Comparison of ENCODE assay signal across 9 mouse cellular contexts in genomic region chr2:69955635-69956034, GRCm38 (mm10). TPM values are rescaled to one million over a fixed set of nuclear protein-coding genes. Genes with fewer than 3 reads are reported as not detected.
A peak's percentile ranks its signal among the peaks of the same experiment; 100 is the strongest.
DNase-seq lines count a peak whose midpoint lies in the region; ATAC-seq and TF ChIP-seq lines count a peak whose summit lies in the region.
"Had no signal": no experiment of that assay in that cellular context is flagged by ENCODE, and none has a peak within 500 bp of the region (broad histone marks: within the 10 kb centered on the region; RNA-seq: fewer than 3 reads in every experiment).

No protein-coding gene starts in this region.

- no peak overlapping the region for H3K27ac ChIP-seq in MEL (ENCODE audit: control insufficient read depth, low read depth, low read length)
- H3K27ac ChIP-seq: liver, embryonic 13.5 days had no signal

- no peak overlapping the region for H3K9ac ChIP-seq in MEL (ENCODE audit: control insufficient read depth, low read depth, low read length, poor library complexity, severe bottlenecking)
- H3K9ac ChIP-seq: liver, embryonic 13.5 days had no signal

- no peak for TF ChIP-seq POLR2A in MEL (IDR thresholded peaks at IDR 0.05; ENCODE audit: control insufficient read depth in 1 of 2, insufficient read depth in 1 of 2, low read depth in 1 of 2, low read length in 2 of 2, poor library complexity in 1 of 2)
- no peak for TF ChIP-seq POLR2A in brain, embryonic 14.5 days (IDR thresholded peaks at IDR 0.05; ENCODE audit: borderline replicate concordance, extremely low read depth, insufficient read depth, insufficient read length, poor library complexity, severe bottlenecking)

- TF ChIP-seq CTCF in MEL (IDR thresholded peaks at IDR 0.05 in 2 of 3, conservative IDR thresholded peaks at IDR 0.05 in 1 of 3; ENCODE audit: control insufficient read depth in 1 of 3, insufficient read depth in 1 of 3, low read depth in 2 of 3, low read length in 3 of 3, poor library complexity in 1 of 3, severe bottlenecking in 1 of 3), result peak; percentile 31 to 73 (median 58); a peak in 5 of 6 replicates
- peak; percentile 29; the same call in 1 of the 2 replicates for TF ChIP-seq CTCF in brain, embryonic 14.5 days (IDR thresholded peaks at IDR 0.05; ENCODE audit: borderline replicate concordance, extremely low read depth, insufficient read depth, insufficient read length)

- no peaks in the 10 kb centered on the region for H3K4me1 ChIP-seq in MEL (ENCODE audit: control insufficient read depth in 1 of 2, insufficient read depth in 2 of 2, low read length in 2 of 2)
- H3K4me1 ChIP-seq: liver, embryonic 13.5 days had no signal

- no peak for TF ChIP-seq EP300 in MEL (IDR thresholded peaks at IDR 0.05; ENCODE audit: low read depth in 1 of 2, low read length in 2 of 2)

- H3K27me3 ChIP-seq in MEL (ENCODE audit: control insufficient read depth in 1 of 2, insufficient read depth in 2 of 2, low read length in 2 of 2), result no peaks in the 10 kb centered on the region
- H3K27me3 ChIP-seq: liver, embryonic 13.5 days had no signal

- H3K9me3 ChIP-seq in MEL (replicated peaks; ENCODE audit: insufficient read depth, low read length), result no peaks in the 10 kb centered on the region
- H3K9me3 ChIP-seq: liver, embryonic 13.5 days had no signal

- DNase-seq in layer of hippocampus, adult 9-10 months (ENCODE audit: low spot score), result peak; percentile 17
- no peak for DNase-seq in layer of hippocampus, postnatal 25 days (ENCODE audit: extremely low spot score in 1 of 2, low spot score in 1 of 2)
- peak; percentile 63 for DNase-seq in MEL (ENCODE audit: low read depth, low spot score)
- DNase-seq in brain, embryonic 14.5 days (ENCODE audit: low read depth), result peak; percentile 53
- DNase-seq in ovary, postnatal 10 days (ENCODE audit: low spot score), result no peak
- DNase-seq in thymus, postnatal 4 days, result no peak
- DNase-seq: cerebellum, postnatal 25 days; liver, embryonic 13.5 days had no signal

- H3K4me3 ChIP-seq in MEL (ENCODE audit: control insufficient read depth in 1 of 2, insufficient read depth in 1 of 2, low read depth in 2 of 2, low read length in 2 of 2), result no peak overlapping the region
- H3K4me3 ChIP-seq: liver, embryonic 13.5 days had no signal

- peaks cover 0 to 13% of the 10 kb centered on the region in 2 experiments; a peak in 2 of 4 replicates for H3K36me3 ChIP-seq in MEL (ENCODE audit: control insufficient read depth in 1 of 2, insufficient read depth in 2 of 2, low read length in 2 of 2)

- peak; percentile 76 for ATAC-seq in megakaryocyte progenitor cell, adult 5-6 weeks (replicated peaks; ENCODE audit: poor library complexity)

- no peaks in the 10 kb centered on the region for H3K79me2 ChIP-seq in MEL (ENCODE audit: control insufficient read depth, insufficient read depth, low read length, poor library complexity)

- peak; percentile 76 for TF ChIP-seq RAD21 in MEL (IDR thresholded peaks at IDR 0.05; ENCODE audit: low read depth, low read length)

TF ChIP-seq in MEL, 35 proteins besides CTCF, POLR2A, EP300 and RAD21:
- TF ChIP-seq ZMIZ1 (IDR thresholded peaks at IDR 0.05; ENCODE audit: low read depth, low read length) (no peak), ZC3H11A (IDR thresholded peaks at IDR 0.05; ENCODE audit: low read depth, low read length) (peak; percentile 46), MEF2A (IDR thresholded peaks at IDR 0.05; ENCODE audit: extremely low read depth, insufficient replicate concordance, low read depth, low read length, poor library complexity, severe bottlenecking) (no peak), SMC3 (IDR thresholded peaks at IDR 0.05; ENCODE audit: low read depth, low read length) (peak; percentile 61), SIN3A (IDR thresholded peaks at IDR 0.05; ENCODE audit: low read length) (no peak; the same call in 1 of the 2 replicates), CHD1 (IDR thresholded peaks at IDR 0.05; ENCODE audit: low read depth, low read length) (no peak)

RNA-seq across cellular contexts. Expression of gene Ubr3, which starts 58.6 kb away (rescaled TPM):
- 100 to 1,000 TPM; 112 to 139 TPM for total RNA-seq in layer of hippocampus, postnatal 25 days (2021)
- total RNA-seq in MEL (2012; rRNA removed), result 10.1 and 13.5 TPM in 2 replicates
- polyA plus RNA-seq in MEL (2012; ENCODE audit: insufficient read depth in 1 of 2, insufficient read length in 2 of 2, low read depth in 1 of 2, low replicate concordance in 2 of 2, missing spikeins in 1 of 2), result 100 to 1,000 TPM in 1 of 2 experiments, 10 to 100 TPM in 1; 25.3 to 188 TPM
- 45.2 and 53.9 TPM in 2 replicates for polyA plus RNA-seq in brain, embryonic 14.5 days (2012; rRNA removed)
- 34.8 and 42.0 TPM in 2 replicates for total RNA-seq in megakaryocyte progenitor cell, adult 5-6 weeks (2015)
- 31.7 and 45.8 TPM in 2 replicates for total RNA-seq in megakaryocyte progenitor cell, adult 5-6 weeks (2017)

Comparison
In these comparisons a context has a peak if more than half of its experiments do, and no peak if none do; other contexts are left out.
1. DNase-seq: peak in layer of hippocampus, adult 9-10 months (single experiment), MEL (single experiment) and brain, embryonic 14.5 days (single experiment); none in layer of hippocampus, postnatal 25 days (0 of 2), ovary, postnatal 10 days (single experiment) and thymus, postnatal 4 days (single experiment).